Mouse (Mus musculus) heart, adult 2 months (tissue): Measurements from ENCODE around the gene Dgkz.

Experiments used
- CTCF ChIP-seq: fragments of 200-600 bp; IDR thresholded peaks from 2 replicates; pipeline ENCODE4 v1.8.1; 2022; ENCODE audit warnings: antibody characterized with exemption, mild to moderate bottlenecking, moderate library complexity
- EP300 ChIP-seq: fragments of 200-500 bp; IDR thresholded peaks from 2 replicates; pipeline ENCODE4 v1.6.1; 2011; ENCODE audit warnings: low read depth, low read length, control low read depth; ENCODE audit not compliant: insufficient read depth
- POLR2A ChIP-seq: fragments of 200-500 bp; IDR thresholded peaks from 2 replicates; pipeline ENCODE4 v1.6.1; 2011; ENCODE audit warnings: mild to moderate bottlenecking, low read depth, low read length, control low read depth; ENCODE audit not compliant: insufficient read depth

DNA sequence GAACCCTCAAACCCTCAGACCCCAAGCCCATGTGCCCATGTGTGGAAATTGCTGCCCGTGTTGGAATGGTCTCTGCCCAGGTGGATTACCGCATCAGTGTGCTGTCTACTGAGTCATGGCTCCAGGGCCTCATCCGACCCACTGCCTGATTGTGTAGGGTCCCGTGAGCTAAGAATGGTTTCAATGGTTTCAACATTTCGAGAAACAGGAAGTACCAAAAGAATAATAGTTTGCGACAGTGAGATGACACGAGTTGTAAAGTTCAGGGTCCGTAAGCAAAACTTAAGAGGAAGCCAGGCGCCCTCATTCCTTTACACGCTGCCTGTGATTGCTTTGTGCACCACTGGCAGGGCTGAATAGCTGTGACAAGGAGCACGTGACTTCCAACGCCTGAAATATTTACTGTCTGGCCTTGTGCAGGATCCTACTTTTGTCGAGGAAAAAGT lies 3.5 kb downstream of the Dgkz start:
- TF ChIP-seq POLR2A (peak; percentile 25; the same call in 1 of the 2 replicates), CTCF (no peak), EP300 (no peak)
